Mouse (Mus musculus) liver, adult 2 months (tissue): ENCODE data around the gene Ric1.

Experiments
- CTCF ChIP-seq: fragments of 200-500 bp; IDR thresholded peaks from 2 replicates; pipeline ENCODE4 v1.5.1; 2011; ENCODE audit warnings: low read depth, low read length, control low read depth
- POLR2A ChIP-seq: fragments of 200-500 bp; IDR thresholded peaks from 2 replicates; pipeline ENCODE4 v1.6.1; 2011; ENCODE audit warnings: low read length, control low read depth; ENCODE audit not compliant: insufficient read depth; ENCODE audit errors: extremely low read depth

DNA sequence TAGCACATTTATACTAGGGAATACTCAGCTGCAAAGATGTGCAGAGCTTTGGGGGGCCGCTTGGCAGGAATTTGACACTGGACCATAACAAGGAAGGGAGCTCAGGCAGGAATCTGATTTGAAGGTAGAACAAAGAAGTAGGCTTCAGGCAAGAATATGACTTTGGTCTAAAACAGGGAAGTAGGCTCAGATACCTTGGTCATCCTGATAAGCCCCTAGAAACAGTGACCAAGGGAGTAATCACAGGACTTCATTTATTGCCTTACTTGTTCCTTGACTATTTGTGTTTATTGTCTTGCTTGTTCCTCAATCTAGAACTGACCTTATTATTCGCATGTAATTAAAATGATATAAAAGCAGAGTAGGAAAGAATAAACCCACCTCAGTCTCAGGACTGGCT is 18.0 kb upstream of the Ric1 start:
- no peak for TF ChIP-seq POLR2A
- TF ChIP-seq CTCF, result no peak
